ENCODE assay signal across 20 mouse cellular contexts in genomic region chr11:52675022-52675421, GRCm38 (mm10).
A peak's percentile ranks its signal among the peaks of the same experiment; 100 is the strongest.
DNase-seq lines count a peak whose midpoint lies in the region; ATAC-seq and TF ChIP-seq lines count a peak whose summit lies in the region.
"Had no signal": no experiment of that assay in that cellular context is flagged by ENCODE, and none has a peak within 500 bp of the region (broad histone marks: within the 10 kb centered on the region; RNA-seq: fewer than 3 reads in every experiment).

No protein-coding gene starts in this region.

- H3K27ac ChIP-seq in kidney, adult 2 months (ENCODE audit: insufficient read depth, low read depth, low read length): no peak overlapping the region
- no peak overlapping the region for H3K27ac ChIP-seq in kidney, postnatal 0 days
- no peak overlapping the region for H3K27ac ChIP-seq in layer of hippocampus, adult 2 months
- H3K27ac ChIP-seq: embryonic facial prominence, embryonic 15.5 days; forebrain, embryonic 10.5 days; forebrain, embryonic 15.5 days; hindbrain, embryonic 10.5 days; hindbrain, embryonic 14.5 days had no signal

- H3K4me1 ChIP-seq in kidney, adult 2 months (ENCODE audit: control insufficient read depth, insufficient read depth, low read length): no peaks in the 10 kb centered on the region
- H3K4me1 ChIP-seq in kidney, postnatal 0 days (replicated peaks; ENCODE audit: insufficient read depth, low read length): 0 out of 2 replicates have a peak, but pooled peaks cover 8% of the 10 kb centered on the region
- H3K4me1 ChIP-seq: embryonic facial prominence, embryonic 15.5 days; forebrain, embryonic 10.5 days; forebrain, embryonic 15.5 days; hindbrain, embryonic 10.5 days had no signal

- no peaks in the 10 kb centered on the region for H3K36me3 ChIP-seq in kidney, adult 2 months (ENCODE audit: control insufficient read depth, insufficient read depth, low read length)
- H3K36me3 ChIP-seq in kidney, postnatal 0 days (ENCODE audit: insufficient read depth, low read length): no peaks in the 10 kb centered on the region
- H3K36me3 ChIP-seq: embryonic facial prominence, embryonic 15.5 days; forebrain, embryonic 10.5 days; forebrain, embryonic 15.5 days; heart, embryonic 12.5 days; hindbrain, embryonic 10.5 days had no signal

- no peak for TF ChIP-seq POLR2A in kidney, adult 2 months (IDR thresholded peaks at IDR 0.05; ENCODE audit: low read depth, low read length)

- no peak overlapping the region for H3K4me3 ChIP-seq in kidney, adult 2 months (ENCODE audit: insufficient read depth, low read depth, low read length)
- no peak overlapping the region for H3K4me3 ChIP-seq in kidney, postnatal 0 days (replicated peaks; ENCODE audit: low read depth, low read length)
- H3K4me3 ChIP-seq in layer of hippocampus, adult 2 months: no peak overlapping the region
- H3K4me3 ChIP-seq: embryonic facial prominence, embryonic 15.5 days; erythroblast, embryonic 14.5 days; forebrain, embryonic 10.5 days; forebrain, embryonic 15.5 days; heart, embryonic 12.5 days; hindbrain, embryonic 10.5 days had no signal

- no peak overlapping the region for H3K9ac ChIP-seq in kidney, postnatal 0 days (ENCODE audit: low read depth, low read length)
- H3K9ac ChIP-seq: embryonic facial prominence, embryonic 15.5 days; forebrain, embryonic 15.5 days; heart, embryonic 12.5 days; hindbrain, embryonic 14.5 days had no signal

- DNase-seq in kidney, adult 2 months: peak; percentile 0
- no peak for DNase-seq in kidney, adult 8-10 months
- DNase-seq in kidney, postnatal 0 days (ENCODE audit: low spot score): peak; percentile 64
- DNase-seq in kidney, postnatal 25 days: no peak
- DNase-seq in mesoderm, embryonic 11.5 days (ENCODE audit: low read depth, low spot score): peak; percentile 37
- no peak for DNase-seq in layer of hippocampus, adult 2 months (ENCODE audit: low spot score in 2 of 2)
- DNase-seq: adrenal gland, adult 2 months; adrenal gland, postnatal 25 days; cerebellum, adult 18-20 months; cerebellum, adult 9-11 months; cerebellum, postnatal 36 days; gastrocnemius, postnatal 10 days; heart, adult 18-20 months had no signal

- no peaks in the 10 kb centered on the region for H3K27me3 ChIP-seq in kidney, adult 2 months (replicated peaks; ENCODE audit: control insufficient read depth, insufficient read depth, low read length)
- H3K27me3 ChIP-seq in kidney, postnatal 0 days (ENCODE audit: insufficient read depth, low read length): no peaks in the 10 kb centered on the region
- H3K27me3 ChIP-seq: embryonic facial prominence, embryonic 15.5 days; forebrain, embryonic 15.5 days; heart, embryonic 12.5 days had no signal

- TF ChIP-seq CTCF in kidney, adult 2 months (conservative IDR thresholded peaks at IDR 0.05; ENCODE audit: insufficient read depth, insufficient read length, low read depth, low read length): no peak
- TF ChIP-seq CTCF in kidney, postnatal 0 days (IDR thresholded peaks at IDR 0.05; ENCODE audit: low read depth): no peak
- TF ChIP-seq CTCF in layer of hippocampus, adult 2 months (conservative IDR thresholded peaks at IDR 0.05): no peak

- no peak; the same call in 1 of the 2 replicates for ATAC-seq in kidney, postnatal 0 days (replicated peaks; ENCODE audit: low FRiP score, low read depth)
- ATAC-seq: forebrain, embryonic 15.5 days had no signal

- H3K9me3 ChIP-seq in kidney, postnatal 0 days (replicated peaks; ENCODE audit: low read length): no peaks in the 10 kb centered on the region
- H3K9me3 ChIP-seq: embryonic facial prominence, embryonic 15.5 days; forebrain, embryonic 10.5 days; forebrain, embryonic 15.5 days; hindbrain, embryonic 10.5 days had no signal

- 19% methylated on average over 6 of the region's 6 CpGs for WGBS in kidney, adult 2 months
- WGBS in kidney, postnatal 0 days: 9% methylated on average over 6 of the region's 6 CpGs

- no peak overlapping the region for H3K4me2 ChIP-seq in kidney, postnatal 0 days (ENCODE audit: low read length)
- H3K4me2 ChIP-seq: embryonic facial prominence, embryonic 15.5 days; forebrain, embryonic 15.5 days; heart, embryonic 12.5 days; hindbrain, embryonic 14.5 days had no signal

Comparison
In these comparisons a context has a peak if more than half of its experiments do, and no peak if none do; other contexts are left out.
1. DNase-seq: peak in kidney, adult 2 months (single experiment), kidney, postnatal 0 days (single experiment) and mesoderm, embryonic 11.5 days (single experiment); none in kidney, adult 8-10 months (0 of 2), kidney, postnatal 25 days (0 of 2) and layer of hippocampus, adult 2 months (0 of 2).